Mouse (Mus musculus) ovary, postnatal 36 days (tissue): ENCODE measurements around the gene 6330409D20Rik.
A peak's percentile ranks its signal among the peaks of the same experiment; 100 is the strongest.

ENCODE experiments used
- DNase-seq: peaks from one replicate; pipeline ENCODE4 v3.0.0; 2022; ENCODE audit warnings: low spot score, mixed read lengths

Gene 6330409D20Rik

DNA sequence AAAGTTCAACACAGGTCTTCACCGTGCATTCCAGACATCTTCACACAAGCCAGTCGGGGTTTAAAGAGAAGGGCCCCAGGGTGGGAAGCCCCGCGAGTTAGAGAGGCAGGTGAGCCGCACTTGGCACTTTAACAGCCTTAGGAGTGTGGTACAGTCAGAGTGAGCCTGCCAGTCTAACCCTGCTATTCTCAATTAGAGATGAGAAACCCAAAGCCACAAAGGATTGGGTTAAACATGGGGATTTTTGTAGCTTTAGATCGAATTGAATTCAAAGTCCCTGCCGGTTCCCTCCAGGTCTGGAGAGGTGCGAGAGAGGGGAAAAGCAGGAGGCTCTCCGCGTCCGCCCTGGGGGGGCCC is at the start of gene 6330409D20Rik:
Gene 6330409D20Rik, minus strand, starts transcription at position 101 of the 357 bp plus-strand sequence.
- DNase-seq: no peak

DNA sequence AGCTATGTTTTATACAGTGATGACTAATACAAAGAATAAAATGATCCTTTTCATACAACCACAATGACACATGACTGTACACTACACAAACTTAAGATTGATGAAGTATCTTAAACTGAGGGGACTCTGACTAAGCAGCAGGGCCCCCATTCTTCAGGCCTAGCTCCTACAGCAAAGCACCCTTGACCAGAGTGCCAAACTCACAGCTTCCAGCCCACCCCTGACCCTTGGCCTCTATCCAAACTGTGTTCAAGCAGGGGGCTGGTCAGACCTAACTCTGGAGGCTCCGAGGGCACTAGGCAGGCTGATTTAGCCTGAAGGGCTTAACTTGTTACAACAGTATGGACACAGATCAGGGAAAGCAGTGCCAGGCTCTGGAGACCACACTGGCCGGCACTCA is 47.8 kb upstream of the 6330409D20Rik start:
- DNase-seq: no peak

DNA sequence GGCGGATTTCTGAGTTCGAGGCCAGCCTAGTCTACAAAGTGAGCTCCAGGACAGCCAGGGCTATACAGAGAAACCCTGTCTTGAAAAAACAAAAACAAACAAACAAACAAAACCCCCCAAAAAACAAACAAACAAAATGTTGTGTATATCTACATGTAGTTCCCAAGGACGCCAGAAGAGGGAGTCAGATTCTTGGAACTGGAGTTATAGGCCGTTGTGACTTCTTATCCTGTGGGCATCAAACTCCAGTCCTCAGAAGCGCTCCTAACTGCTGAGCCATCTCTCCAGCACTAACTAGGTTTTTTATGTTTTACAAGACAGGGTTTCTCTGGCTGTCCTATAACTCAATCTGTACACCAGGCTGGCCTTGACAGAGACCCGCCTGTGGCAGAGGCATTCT is 46.4 kb upstream of the 6330409D20Rik start:
- DNase-seq: no peak

DNA sequence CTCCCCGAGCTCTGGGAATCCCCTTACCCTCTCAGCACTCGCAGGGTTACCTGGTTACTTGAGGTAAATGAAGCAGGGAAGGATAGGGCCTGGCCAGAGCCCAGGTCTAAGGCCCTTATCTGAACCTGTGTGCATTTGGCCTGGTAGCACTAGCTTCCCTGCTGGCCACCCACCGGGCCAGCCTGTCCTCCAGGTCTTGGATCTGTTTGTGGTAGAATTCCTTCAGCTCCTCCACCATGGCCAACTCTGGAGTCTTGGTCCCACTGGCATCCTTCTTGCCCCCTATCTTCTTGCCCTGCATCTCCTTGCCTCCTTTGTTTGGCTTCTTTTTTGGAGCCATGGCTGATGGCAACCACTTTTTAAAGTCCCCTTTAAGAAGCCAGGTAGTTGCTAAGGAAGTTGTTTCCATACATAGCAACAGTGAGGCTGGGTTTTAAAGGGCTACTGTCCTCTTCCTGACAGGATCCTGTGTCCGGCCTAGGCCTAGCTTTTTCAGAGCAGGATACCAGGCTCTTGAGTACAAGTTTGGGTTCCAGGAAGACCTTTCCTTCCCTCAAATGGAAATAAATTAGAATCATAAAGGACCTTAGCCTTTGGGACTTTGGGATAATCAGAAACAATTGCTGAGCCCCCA is 43.3 kb upstream of the 6330409D20Rik start, which contains the start of gene Cfap157:
Gene Cfap157, minus strand, starts transcription at position 381 of the 634 bp plus-strand sequence.
- DNase-seq: no peak

DNA sequence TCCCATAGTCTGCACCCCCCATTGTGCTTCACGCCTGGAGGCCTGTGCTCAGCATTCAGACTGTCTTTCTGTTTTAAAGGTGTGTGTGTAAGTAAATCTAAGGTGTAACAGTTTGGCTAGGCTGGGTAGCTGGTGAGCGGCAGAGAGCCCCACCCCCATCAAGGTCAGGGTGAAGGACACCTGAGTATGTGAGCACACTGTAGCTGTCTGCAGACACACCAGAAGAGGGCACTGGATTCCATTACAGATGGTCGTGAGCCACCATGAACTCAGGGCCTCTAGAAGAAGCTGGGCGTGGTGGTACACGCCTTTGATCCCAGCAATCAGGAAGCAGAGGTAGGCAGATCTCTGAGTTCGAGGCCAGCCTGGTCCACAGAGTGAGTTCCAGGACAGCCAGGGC is 40.9 kb upstream of the 6330409D20Rik start:
- DNase-seq: no peak

DNA sequence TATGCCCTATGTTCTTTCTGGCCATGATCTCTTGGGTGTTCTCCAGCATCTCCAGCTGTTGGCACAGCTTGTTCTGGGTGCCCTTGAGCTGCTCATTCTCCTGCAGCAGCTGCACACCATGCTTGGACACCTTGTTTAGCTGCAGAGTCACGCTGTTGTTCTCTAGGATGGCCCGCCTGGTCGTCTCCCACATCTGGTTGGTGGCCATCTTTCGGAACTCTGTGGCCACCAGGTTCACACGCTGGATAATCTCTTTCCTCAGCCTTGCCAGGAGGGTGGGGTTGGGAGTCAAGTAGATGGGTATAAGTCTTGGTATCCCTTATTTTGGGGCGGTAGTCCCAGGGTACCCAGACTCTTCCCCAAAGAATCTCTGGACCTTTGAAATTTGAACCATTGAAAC is 38.9 kb upstream of the 6330409D20Rik start:
- DNase-seq: no peak

DNA sequence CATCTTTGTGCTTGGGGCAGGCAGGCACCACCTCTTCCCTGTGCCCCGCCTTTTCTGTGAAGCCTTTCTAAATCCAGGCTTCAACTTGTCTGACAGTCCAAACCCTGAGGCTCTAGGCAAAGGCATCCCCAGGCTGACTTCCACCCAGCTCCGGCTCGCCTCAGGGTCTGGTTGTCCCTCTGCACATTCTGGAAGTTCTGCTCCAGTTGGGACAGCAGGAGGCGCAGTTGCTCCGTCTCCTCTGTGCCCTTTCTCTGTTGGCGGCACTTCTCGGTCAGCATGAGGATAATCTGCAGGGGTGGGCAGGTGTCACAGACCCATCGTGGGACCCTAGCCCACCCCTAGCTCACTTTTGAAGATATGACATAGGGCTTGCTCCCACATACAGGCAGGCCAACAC is 38.3 kb upstream of the 6330409D20Rik start:
- DNase-seq: peak; percentile 70

DNA sequence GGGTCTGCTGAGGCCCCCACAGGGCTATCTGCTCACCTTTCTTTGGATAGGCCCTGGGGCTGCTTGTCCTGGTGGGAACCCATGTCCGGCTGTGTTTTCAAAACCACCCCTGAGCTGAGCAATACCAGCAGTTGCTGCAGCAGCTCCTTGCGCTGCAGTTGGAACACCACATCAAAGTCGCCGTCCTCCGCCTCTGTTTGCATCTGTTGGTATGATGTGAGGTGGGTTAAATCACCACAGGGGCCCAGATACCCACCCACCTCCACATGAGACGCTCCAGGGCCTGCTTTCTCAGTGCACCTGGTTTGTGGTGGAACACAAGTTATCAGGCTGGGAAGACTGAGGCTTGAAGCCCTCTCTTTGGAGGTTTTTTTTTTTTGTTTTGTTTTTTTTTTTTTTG is 37.3 kb upstream of the 6330409D20Rik start:
- DNase-seq: no peak

DNA sequence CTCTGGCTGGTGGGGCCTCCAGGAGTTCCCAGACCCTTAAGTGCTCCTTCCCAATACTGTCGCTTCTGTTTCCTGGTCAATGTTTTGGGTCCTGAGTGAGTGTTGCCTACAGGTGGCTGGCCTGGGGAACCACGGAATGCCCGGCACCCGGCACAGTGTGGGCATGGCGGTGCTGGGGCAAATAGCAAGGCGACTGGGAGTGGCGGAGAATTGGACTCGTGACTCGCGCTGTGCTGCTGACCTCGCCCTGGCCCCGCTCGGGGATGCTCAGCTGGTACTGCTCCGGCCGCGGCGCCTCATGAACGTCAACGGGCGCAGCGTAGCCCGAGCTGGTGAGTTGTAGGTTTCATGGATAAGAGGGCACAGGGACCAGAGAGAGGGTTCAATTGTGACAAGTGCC is 35.4 kb upstream of the 6330409D20Rik start:
- DNase-seq: peak; percentile 38

DNA sequence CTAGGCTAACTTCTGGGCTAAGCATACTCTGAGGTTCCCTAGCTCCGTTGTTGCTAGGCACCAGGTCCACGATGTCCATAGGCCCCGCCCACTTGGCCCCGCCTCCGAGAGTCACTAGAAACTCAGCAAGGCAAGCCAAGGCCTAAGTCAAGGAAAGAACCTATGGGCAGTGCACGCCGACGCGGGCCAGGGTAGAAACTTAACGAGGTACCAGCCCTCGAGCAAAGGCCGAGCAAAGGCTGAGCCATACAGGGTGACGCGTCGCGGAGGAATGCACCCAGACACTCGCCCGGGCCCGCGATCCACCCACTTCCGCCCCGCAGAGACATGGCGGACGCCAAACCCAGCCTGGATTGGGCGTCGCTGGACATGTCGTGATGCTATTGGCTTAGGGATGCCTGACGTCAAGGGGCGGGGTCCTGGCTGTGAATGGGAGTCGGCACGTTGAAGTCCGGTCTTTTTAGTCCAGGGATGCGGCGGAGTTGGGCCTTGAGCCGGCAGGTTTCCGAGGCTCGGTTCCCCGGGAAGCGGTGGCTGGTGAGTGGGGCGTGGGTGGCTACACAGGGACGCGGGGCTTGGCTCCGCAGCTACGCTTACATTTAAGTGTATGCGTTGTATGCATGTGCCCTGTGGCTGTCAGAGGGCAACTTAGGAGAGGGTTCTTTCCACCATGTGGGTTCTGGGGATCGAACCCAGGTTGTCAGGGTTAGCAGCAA is 34.7 kb upstream of the 6330409D20Rik start, which contains the start of the genes Ttc16 and Ptrh1:
Gene Ttc16, minus strand, starts transcription at position 275 of the 716 bp plus-strand sequence.
Gene Ptrh1, plus strand, starts transcription at position 428 of the 716 bp plus-strand sequence.
- peak; percentile 96 for DNase-seq

DNA sequence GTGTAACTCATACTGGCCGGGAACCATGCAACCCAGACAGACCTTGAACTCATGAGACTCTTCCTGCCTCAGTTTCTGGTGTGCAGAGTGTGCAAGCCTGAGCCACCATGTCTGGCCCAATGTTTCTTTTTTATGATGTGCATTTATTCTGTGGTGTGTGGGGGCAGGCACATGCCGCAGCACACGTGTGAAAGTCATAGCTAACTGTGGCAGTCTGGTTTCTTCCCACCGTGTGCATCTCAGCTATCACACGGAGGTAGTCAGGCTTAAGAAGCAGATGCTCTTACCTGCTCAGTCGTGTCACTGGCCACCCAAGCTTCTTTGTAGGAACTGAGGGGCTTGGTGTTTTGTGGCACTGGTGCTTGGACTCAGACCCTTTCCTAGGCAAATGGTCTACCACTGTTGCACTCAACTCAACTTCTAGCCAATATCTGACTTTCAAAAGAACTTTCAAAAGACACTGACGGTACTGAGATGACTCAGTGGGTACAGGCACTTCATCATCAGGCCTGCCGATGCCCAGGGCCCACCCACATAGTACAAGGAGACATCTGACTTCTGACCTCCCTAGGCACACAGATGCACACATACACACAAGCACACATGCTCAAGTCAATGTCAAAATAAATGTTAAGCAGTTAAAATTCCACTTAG is 31.9 kb upstream of the 6330409D20Rik start:
- no peak for DNase-seq

DNA sequence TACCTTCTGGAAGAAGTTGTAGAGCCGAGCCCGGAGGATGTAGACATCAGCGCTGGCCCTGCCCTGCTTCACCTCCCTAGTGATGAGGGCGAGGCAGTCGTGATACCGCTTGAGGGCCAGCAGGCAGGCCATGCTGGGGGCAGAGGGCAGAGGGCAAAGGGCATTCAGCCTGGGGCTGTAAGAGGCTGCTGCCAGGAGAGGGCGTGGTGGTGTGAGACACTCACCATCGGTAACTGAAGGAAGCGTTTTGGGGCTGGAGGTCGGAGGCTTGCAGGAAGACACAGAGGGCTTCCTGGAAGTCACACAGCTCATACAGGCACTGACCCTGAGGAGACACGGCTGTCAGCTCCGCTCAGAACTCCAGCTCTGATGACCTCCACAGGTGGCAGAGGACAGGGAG is 31.1 kb upstream of the 6330409D20Rik start:
- DNase-seq: no peak

DNA sequence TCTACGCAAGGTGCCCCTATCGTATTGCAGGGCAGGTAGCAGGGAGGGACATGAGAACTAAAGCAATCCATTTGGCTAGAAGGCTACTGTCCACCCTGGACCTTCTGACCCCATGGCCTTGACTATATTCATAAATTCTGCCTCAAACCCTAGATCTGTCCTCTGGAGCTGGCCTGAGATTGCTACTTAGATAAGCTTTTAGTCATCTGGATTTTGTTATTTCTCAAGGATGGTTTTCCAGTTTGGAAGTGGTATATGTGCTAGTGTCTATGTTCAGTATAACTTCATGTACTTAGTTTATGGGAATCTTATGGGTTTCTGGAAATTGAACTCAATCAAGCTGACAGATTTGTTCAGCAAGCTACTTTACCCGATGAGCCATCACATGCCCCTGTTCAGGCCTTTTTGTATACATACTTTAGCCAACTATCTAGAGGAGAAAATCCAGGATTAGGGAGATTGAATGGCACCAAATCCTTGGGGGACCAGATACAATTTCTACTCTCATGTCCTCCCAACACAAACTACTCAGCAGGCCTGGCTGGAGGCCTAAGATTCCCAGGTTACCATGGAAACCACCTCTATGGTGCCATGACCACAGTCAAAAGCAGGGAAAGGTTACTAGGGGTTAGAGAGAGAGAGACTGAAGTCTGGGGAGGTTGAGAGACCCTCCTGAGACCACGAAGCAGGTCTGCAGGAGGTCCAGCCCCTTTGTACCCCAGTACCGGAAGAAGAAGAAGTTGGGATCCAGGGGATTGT is 28.7 kb upstream of the 6330409D20Rik start:
- DNase-seq: no peak

DNA sequence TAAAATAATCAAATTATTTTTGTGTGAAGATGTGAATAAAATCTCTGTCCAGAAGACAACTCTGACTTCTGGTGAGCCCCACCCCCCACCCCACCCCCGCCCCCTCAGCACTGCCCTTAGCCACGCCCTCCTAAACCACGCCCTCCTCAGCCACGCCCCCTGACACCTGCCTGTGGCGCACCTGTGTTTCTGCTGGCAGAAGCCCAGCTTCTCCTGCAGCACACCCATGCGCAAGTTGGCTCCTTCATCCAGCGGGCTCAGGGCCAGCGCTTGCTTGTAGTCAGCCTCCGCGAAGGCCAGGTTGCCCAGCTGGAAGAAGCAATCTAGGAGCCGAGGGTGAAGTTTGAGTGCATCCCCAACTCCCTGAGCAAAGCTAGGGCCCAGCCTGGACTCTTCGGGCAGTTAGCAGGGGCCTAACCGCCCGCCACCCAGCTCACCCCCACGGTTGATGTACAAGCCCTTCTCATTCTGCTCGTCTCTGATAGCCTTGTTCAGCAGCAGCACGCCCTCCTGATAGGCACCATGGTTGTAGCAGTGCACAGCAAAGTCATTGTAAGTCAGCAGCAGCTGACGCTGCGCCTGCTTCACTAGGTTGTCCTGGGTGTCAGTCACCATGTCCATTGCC is 28.0 kb upstream of the 6330409D20Rik start:
- DNase-seq: peak; percentile 52

DNA sequence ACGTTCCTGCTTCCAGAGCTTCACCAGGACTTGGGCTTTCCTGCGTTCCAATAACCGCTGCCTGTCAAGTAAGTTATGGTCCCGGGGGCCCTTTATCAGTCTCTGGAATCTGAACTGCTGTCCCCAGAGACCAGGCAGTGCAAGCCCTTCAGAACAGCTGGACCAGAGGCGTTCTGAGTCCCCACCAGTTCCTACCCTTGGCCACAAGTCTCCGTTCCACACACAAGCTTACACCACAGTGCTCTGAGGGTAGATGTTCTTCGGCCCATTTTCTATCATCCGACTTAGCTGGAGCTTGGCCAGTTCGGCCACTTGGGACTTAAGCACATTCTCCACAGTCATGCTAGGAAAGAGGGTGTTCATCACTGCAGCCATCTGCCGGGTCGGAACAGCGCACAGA is 26.4 kb upstream of the 6330409D20Rik start:
- DNase-seq: no peak

DNA sequence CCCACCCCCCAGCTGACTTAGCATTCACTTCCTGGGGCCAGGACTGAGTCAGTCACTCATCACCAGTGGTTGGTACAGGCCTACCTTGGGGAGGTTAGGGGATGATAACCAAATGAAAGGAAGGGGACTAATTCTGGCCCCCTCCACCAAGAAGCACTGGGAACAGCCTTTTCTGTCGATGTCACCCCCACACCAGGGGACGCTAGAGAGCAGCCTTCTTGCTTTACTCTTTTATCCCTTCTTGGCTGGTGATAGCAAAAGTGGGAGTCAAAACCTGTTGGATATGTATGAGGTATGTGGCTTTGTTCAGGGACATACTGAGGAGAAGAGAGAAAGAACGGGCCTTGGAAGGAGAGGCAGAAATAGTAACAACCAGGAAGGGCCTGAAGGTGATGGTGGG is 22.5 kb upstream of the 6330409D20Rik start:
- no peak for DNase-seq

DNA sequence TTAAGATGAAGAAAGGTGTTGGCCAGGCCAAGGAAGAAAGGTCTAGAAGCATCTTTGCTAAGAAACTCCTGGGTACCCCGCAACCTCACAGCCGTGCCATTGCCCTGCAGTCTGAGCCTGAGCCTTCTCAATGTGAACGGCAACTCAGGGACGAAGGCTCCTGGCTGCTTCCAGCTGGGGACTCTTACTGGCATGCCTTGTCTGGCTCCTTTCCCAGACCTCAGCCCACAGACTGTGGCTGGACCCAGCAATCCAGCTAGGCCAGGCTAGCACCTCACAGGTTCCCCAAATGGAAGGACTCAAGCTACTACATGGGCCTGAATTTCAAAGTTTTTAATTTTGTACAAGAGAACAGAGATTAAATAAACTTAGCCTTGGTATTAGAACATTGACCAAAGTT is 21.0 kb upstream of the 6330409D20Rik start:
- no peak for DNase-seq

DNA sequence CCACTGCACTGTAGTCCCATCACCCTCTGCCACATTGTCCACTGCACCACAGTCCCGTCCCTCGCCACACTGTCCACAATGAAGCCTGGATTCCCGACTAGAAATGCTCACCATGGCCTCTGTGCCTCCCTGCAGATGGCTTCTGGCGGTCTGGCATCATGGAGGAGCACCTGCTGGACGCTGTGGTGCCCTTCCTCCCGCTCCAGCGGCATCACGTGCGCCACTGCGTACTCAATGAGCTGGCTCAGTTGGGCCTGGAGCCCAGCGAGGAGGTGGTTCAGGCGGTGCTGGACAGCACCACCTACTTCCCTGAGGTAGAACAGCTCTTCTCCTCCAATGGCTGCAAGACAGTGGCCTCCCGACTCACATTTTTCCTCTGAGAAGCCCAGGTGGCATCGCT is 20.5 kb upstream of the 6330409D20Rik start:
- DNase-seq: no peak

DNA sequence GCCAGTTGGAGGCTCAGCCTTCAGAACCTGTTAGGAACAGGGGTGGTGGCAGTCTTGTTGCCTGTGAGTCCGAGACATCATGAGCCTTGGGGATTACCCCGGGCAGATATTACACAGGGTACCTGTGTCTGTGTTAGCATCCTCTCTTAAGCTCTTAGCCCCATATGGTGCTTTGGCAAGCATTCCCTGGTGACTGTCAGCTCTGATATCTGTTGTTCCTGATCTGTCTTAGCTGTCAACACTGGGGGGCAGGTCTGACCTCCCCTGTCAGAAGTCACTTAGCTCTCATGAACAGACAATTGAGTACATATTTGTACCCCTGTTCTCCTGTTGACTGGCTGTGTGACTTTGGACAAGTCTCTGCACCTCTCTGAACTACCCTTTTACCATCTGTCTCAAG is 18.2 kb upstream of the 6330409D20Rik start:
- DNase-seq: no peak

DNA sequence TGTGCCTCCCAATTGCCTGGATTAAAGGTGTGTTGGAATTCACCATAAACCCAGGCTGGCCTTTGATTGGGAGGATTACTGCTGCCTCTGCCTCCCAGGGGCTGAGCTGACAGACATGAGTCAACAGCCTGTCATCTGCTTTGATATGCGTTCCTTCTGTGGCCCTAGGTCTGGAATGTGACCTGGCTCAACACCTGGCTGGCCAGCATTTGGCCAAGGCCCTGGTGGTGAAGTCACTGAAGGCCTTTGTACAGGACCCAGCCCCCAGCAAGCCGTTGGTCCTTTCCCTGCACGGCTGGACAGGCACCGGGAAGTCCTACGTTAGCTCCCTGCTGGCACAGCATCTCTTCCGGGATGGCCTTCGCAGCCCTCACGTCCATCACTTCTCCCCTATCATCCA is 17.7 kb upstream of the 6330409D20Rik start:
- DNase-seq: no peak

DNA sequence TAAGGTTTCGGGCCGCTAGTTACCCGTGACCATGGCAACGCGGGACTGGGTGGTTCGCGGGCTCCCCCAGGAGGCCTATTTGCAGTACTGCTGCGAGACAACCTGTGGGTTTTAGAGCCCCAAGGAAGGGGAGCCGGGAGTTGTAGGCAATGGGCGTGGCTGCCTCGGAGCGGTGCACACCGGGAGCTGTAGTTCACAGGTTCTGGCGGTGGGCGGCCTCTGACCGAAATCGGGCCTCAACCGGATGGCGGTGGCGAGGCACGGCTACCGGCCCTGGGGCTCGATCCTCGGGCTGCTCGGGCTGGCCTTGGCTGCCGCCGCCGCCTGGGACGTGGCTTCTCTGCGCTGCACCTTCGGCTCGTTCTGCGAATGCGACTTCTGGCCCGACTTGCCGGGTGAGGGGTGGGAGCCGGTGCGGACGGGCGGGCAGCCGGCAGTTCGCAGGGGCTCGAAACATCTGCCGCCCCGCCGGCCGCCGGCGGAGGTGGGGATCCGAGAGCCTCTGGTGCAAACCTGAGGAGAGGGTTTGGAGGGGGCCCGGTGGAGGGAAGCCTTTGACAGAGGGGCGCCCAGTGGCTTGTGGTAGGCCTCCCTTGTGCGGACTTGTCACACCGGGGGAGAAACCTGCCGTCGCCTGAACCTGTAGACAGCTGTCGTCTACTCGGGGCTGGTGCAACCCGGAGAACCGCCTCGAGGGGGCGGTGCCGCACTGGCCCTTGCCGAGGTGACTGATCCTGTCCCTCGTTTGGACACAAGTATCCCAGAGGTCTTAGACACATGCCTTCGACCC is 16.4 kb upstream of the 6330409D20Rik start, which contains the start of gene Tor2a:
Gene Tor2a, plus strand, starts transcription at position 179 of the 790 bp plus-strand sequence.
- DNase-seq: peak; percentile 97
